ENCODE assay signal across 22 mouse cellular contexts in the genomic region with DNA sequence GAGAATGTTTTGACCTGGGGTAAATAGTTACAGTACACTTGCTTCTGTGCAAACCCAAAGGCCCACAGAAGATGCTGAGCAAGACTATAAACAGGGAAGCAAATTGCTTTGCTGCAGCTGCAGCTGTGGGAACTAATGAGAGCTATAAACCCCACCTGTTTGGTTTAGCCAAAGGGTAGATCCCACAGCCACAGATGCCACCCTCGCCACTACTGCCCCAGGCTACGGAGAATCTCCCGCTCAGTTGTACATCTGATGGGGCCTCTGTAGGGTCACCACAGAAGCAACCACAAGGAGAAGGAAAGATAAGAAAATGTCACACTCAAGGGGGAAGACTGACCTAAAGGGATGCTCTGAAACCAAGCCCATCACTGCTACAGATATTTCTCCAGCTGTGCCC.
"Had no signal": no experiment of that assay in that cellular context is flagged by ENCODE, and none has a peak within 500 bp of the region (broad histone marks: within the 10 kb centered on the region; RNA-seq: fewer than 3 reads in every experiment).

No protein-coding gene starts in this region.

- H3K27ac ChIP-seq: limb, embryonic 12.5 days; liver, embryonic 12.5 days; liver, embryonic 15.5 days; lung, embryonic 15.5 days; midbrain, embryonic 10.5 days; midbrain, embryonic 13.5 days; neural tube, embryonic 12.5 days had no signal

- H3K27me3 ChIP-seq: megakaryocyte, embryonic 14.5 days had no signal

- H3K9me3 ChIP-seq: limb, embryonic 12.5 days; liver, embryonic 12.5 days; liver, embryonic 15.5 days; lung, embryonic 15.5 days; midbrain, embryonic 10.5 days; midbrain, embryonic 13.5 days; neural tube, embryonic 12.5 days had no signal

- ATAC-seq: intestine, embryonic 16.5 days; liver, embryonic 12.5 days; midbrain, embryonic 13.5 days; midbrain, embryonic 16.5 days had no signal

- H3K4me3 ChIP-seq: limb, embryonic 12.5 days; liver, embryonic 12.5 days; liver, embryonic 15.5 days; lung, embryonic 15.5 days; megakaryocyte, embryonic 14.5 days; midbrain, embryonic 10.5 days; midbrain, embryonic 13.5 days; myocyte; neural tube, embryonic 12.5 days had no signal

- H3K9ac ChIP-seq: limb, embryonic 12.5 days; liver, embryonic 12.5 days; liver, embryonic 15.5 days; lung, embryonic 15.5 days; midbrain, embryonic 13.5 days; neural tube, embryonic 12.5 days had no signal

- DNase-seq: kidney, adult 18-20 months; kidney, adult 9 months; kidney, postnatal 14 days; kidney, postnatal 4 days; layer of hippocampus, adult 9-11 months; liver; lung, adult 18-20 months; lung, postnatal 10 days; lung, postnatal 36 days; thymus, adult 18-20 months; thymus, postnatal 36 days had no signal

- H3K36me3 ChIP-seq: limb, embryonic 12.5 days; liver, embryonic 12.5 days; liver, embryonic 15.5 days; lung, embryonic 15.5 days; midbrain, embryonic 10.5 days; midbrain, embryonic 13.5 days; neural tube, embryonic 12.5 days had no signal

- H3K4me1 ChIP-seq: megakaryocyte, embryonic 14.5 days had no signal

- H3K4me2 ChIP-seq: limb, embryonic 12.5 days; liver, embryonic 12.5 days; liver, embryonic 15.5 days; lung, embryonic 15.5 days; midbrain, embryonic 13.5 days; neural tube, embryonic 12.5 days had no signal
